In genomic region chr12:69962468-69962867, GRCm38 (mm10) we compare ENCODE assay signal across 9 mouse cellular contexts. TPM values are rescaled to one million over a fixed set of nuclear protein-coding genes. Genes with fewer than 3 reads are reported as not detected.
DNase-seq lines count a peak whose midpoint lies in the region; ATAC-seq lines count a peak whose summit lies in the region.
"Had no signal": no experiment of that assay in that cellular context is flagged by ENCODE, and none has a peak within 500 bp of the region (broad histone marks: within the 10 kb centered on the region; RNA-seq: fewer than 3 reads in every experiment).

No protein-coding gene starts in this region.

- H3K9me3 ChIP-seq in heart, embryonic 10.5 days = no peaks in the 10 kb centered on the region
- H3K9me3 ChIP-seq: limb, embryonic 13.5 days had no signal

- intact Hi-C loops in gastrocnemius, postnatal 36 days (cut with DNase I) = loop anchor here (2.0 to 5.0 kb wide), 3 partner anchors 55 to 98 kb away; no protein-coding TSS in a partner anchor

- ATAC-seq in common myeloid progenitor, adult 5-6 weeks (replicated peaks; ENCODE audit: low read depth, poor library complexity, severe bottlenecking) = peak; percentile 89

- no peak overlapping the region for H3K4me3 ChIP-seq in heart, embryonic 10.5 days
- H3K4me3 ChIP-seq: limb, embryonic 13.5 days had no signal

- no peaks in the 10 kb centered on the region for H3K4me1 ChIP-seq in heart, embryonic 10.5 days
- H3K4me1 ChIP-seq: limb, embryonic 13.5 days had no signal

- H3K36me3 ChIP-seq in heart, embryonic 10.5 days = peaks cover 69% of the 10 kb centered on the region

- WGBS in heart, embryonic 10.5 days = 61% methylated on average over 4 of the region's 4 CpGs

- no peak overlapping the region for H3K27ac ChIP-seq in heart, embryonic 10.5 days
- H3K27ac ChIP-seq: limb, embryonic 13.5 days had no signal

- peak; percentile 96 for DNase-seq in heart, adult 11 months
- no peak for DNase-seq in heart, embryonic 10.5 days (ENCODE audit: low spot score)
- DNase-seq in R1 (ENCODE audit: low read depth, low spot score) = peak; percentile 68
- peak; percentile 57 to 63 for DNase-seq in gastrocnemius, postnatal 36 days
- DNase-seq in layer of hippocampus, postnatal 10 days (ENCODE audit: low spot score in 2 of 2) = peak; percentile 67 to 71
- peak; percentile 80 for DNase-seq in lung, postnatal 14 days
- DNase-seq in spleen, postnatal 10 days (ENCODE audit: low spot score in 2 of 2) = peak; percentile 49 to 76

- no peaks in the 10 kb centered on the region for H3K27me3 ChIP-seq in heart, embryonic 10.5 days (ENCODE audit: insufficient read depth, poor library complexity, severe bottlenecking)
- H3K27me3 ChIP-seq: limb, embryonic 13.5 days had no signal

RNA-seq across cellular contexts. Expression of gene Sav1, which starts 24.3 kb away (rescaled TPM):
- 3.9 and 6.8 TPM in 2 replicates for polyA plus RNA-seq in heart, embryonic 10.5 days (2016; fragmentation: Nextera tagmentation; extraction: Ambion mirVana)
- total RNA-seq in common myeloid progenitor, adult 5-6 weeks (2017) = 41.7 and 56.2 TPM in 2 replicates
- 10 to 100 TPM; 30.1 to 33.8 TPM for total RNA-seq in gastrocnemius, postnatal 36 days (2021)
- 10 to 100 TPM; 18.7 to 19.3 TPM for total RNA-seq in layer of hippocampus, postnatal 10 days (2021)
